Mouse (Mus musculus) testis, adult 2 months (tissue): ENCODE results near the gene Mmrn1.

ENCODE experiments used
- CTCF ChIP-seq: fragments of 200-500 bp; IDR thresholded peaks from 2 replicates; pipeline ENCODE4 v1.5.1; 2012; ENCODE audit warnings: low read depth, mild to moderate bottlenecking, inconsistent platforms, low read length, moderate library complexity; ENCODE audit not compliant: control insufficient read depth, insufficient read depth, insufficient replicate concordance
- POLR2A ChIP-seq: fragments of 200-500 bp; IDR thresholded peaks from 2 replicates; pipeline ENCODE4 v1.6.1; 2012; ENCODE audit warnings: low read depth, mild to moderate bottlenecking, inconsistent platforms, low read length, moderate library complexity; ENCODE audit not compliant: control insufficient read depth

- TF ChIP-seq CTCF (no peak), POLR2A (no peak)
Measured at GRCm38 (mm10) chr6:61003916-61004765, 79.4 kb downstream of the Mmrn1 start.
